Mouse (Mus musculus): ENCODE data around the gene Tdp1. TPM values are rescaled to one million over a fixed set of nuclear protein-coding genes. Genes with fewer than 3 reads are reported as not detected.

Tdp1 gene
- total and polyA plus RNA-seq, 3 experiments: 7.3 to 9.6 (median 7.9) TPM

DNA sequence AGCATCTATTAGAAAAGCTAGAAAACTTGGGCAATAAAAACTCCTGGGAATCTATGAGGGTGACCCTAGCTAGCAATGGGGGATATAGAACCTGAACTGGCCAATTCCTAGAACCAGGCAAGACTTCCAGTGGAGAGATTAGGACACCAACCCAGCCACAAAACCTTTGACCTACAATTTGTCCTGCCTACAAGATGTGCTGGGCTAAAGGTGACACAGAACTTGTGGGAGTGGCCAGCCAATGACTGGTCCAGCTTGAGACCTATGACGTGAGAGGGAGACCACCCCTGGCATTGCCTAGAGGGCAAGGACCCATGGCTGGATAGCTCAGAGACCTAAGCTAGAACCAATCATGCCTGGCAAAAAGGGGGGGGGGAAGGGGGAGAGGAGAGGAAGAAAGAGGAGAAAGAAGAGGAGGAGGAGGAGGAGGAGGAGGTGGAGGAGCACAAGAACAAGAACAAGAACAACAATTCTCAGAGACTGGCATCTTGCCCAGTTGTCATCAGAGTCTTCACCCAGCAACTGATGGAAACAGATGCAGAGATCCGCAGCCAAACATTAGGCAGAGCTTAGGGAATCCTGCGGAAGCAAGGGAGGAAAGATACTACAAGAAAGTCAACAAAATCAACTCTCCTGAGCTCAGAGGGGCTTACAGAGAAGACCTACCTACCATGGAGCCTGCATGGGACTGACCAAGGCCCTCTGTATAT, 24.8 kb upstream of the Tdp1 start:
- Histone ChIP-seq H3K9ac (ENCODE audit: low read depth, low read length) (no peak overlapping the region), H3K79me2 (replicated peaks; ENCODE audit: control insufficient read depth, insufficient read depth, low read length) (no peaks in the 10 kb centered on the region), H3K4me1 (ENCODE audit: control insufficient read depth, insufficient read depth, low read length) (no peaks in the 10 kb centered on the region), H3K4me3 (no peak overlapping the region), H3K36me3 (ENCODE audit: control insufficient read depth, insufficient read depth, low read length) (no peaks in the 10 kb centered on the region), H3K27ac (no peak overlapping the region), H3K27me3 (ENCODE audit: control insufficient read depth, insufficient read depth, low read length) (no peaks in the 10 kb centered on the region)
- TF ChIP-seq POLR2A (IDR thresholded peaks at IDR 0.05; ENCODE audit: insufficient read depth, low read depth, low read length): no peak
- no peak for TF ChIP-seq CTCF (IDR thresholded peaks at IDR 0.05)
- no peak for TF ChIP-seq EP300 (IDR thresholded peaks at IDR 0.05; ENCODE audit: insufficient read depth, low read depth, low read length)
- WGBS: 75% methylated on average over 3 of the region's 3 CpGs
- intact Hi-C loops (cut with DNase I): loop anchor here (2.0 kb wide), 1 partner anchor 763 kb away; no protein-coding TSS in a partner anchor
- DNase-seq: no peak

DNA sequence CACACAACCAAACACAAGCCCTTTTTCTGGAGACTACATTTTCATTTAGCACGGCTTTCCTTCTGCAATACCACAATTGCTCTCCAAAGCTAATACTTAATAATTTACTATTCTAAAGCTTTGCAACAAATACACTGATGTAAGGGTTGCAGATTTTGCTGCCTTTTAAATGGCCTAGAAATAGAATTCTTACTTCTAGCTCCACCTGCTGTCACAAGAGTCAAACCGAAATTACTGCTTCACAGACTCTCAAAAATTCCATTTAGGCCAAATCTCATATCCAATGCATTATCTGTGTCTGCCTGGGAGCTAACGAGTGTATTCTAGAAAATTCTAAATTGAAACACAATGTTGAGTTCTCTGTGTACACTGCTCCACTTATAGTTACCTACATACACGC, 23.3 kb upstream of the Tdp1 start:
- 66% methylated on average over 4 of the region's 4 CpGs for WGBS
- Histone ChIP-seq H3K4me1 (ENCODE audit: control insufficient read depth, insufficient read depth, low read length) (no peaks in the 10 kb centered on the region), H3K4me3 (no peak overlapping the region), H3K27ac (no peak overlapping the region), H3K9ac (ENCODE audit: low read depth, low read length) (no peak overlapping the region), H3K36me3 (ENCODE audit: control insufficient read depth, insufficient read depth, low read length) (no peaks in the 10 kb centered on the region), H3K79me2 (replicated peaks; ENCODE audit: control insufficient read depth, insufficient read depth, low read length) (no peaks in the 10 kb centered on the region), H3K27me3 (ENCODE audit: control insufficient read depth, insufficient read depth, low read length) (no peaks in the 10 kb centered on the region)
- intact Hi-C loops (cut with DNase I): loop anchor here (2.0 kb wide), 1 partner anchor 764 kb away; no protein-coding TSS in a partner anchor
- DNase-seq: no peak
- TF ChIP-seq EP300 (IDR thresholded peaks at IDR 0.05; ENCODE audit: insufficient read depth, low read depth, low read length) (no peak), POLR2A (IDR thresholded peaks at IDR 0.05; ENCODE audit: insufficient read depth, low read depth, low read length) (no peak), CTCF (IDR thresholded peaks at IDR 0.05) (peak; percentile 68)

DNA sequence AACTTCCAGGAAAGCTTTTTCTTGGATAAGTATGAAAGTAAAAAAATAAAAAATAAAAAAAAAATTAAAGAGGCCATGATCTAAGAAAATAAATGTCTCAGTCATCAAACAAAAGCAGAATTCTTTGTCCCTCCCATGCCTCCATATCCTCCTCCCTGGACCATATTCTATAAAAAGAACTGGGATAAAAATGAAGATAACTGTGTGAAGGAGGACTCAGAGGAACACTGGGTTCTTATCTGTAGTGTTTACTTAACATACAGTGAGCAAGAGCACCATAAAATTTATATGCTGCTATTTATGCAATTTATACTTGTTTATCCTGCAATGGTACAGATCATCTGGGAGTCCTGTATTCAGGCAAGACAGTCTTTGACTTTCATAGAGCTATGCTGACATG, 19.7 kb upstream of the Tdp1 start:
- H3K9ac ChIP-seq (ENCODE audit: low read depth, low read length): no peak overlapping the region
- TF ChIP-seq CTCF (IDR thresholded peaks at IDR 0.05): no peak
- TF ChIP-seq EP300 (IDR thresholded peaks at IDR 0.05; ENCODE audit: insufficient read depth, low read depth, low read length): no peak
- TF ChIP-seq POLR2A (IDR thresholded peaks at IDR 0.05; ENCODE audit: insufficient read depth, low read depth, low read length): no peak
- H3K36me3 ChIP-seq (ENCODE audit: control insufficient read depth, insufficient read depth, low read length): no peaks in the 10 kb centered on the region
- intact Hi-C loops (cut with DNase I): no loop called here
- H3K79me2 ChIP-seq (replicated peaks; ENCODE audit: control insufficient read depth, insufficient read depth, low read length): no peaks in the 10 kb centered on the region
- H3K27ac ChIP-seq: no peak overlapping the region
- no peak overlapping the region for H3K4me3 ChIP-seq
- H3K4me1 ChIP-seq (ENCODE audit: control insufficient read depth, insufficient read depth, low read length): no peaks in the 10 kb centered on the region
- DNase-seq: no peak
- no peaks in the 10 kb centered on the region for H3K27me3 ChIP-seq (ENCODE audit: control insufficient read depth, insufficient read depth, low read length)

DNA sequence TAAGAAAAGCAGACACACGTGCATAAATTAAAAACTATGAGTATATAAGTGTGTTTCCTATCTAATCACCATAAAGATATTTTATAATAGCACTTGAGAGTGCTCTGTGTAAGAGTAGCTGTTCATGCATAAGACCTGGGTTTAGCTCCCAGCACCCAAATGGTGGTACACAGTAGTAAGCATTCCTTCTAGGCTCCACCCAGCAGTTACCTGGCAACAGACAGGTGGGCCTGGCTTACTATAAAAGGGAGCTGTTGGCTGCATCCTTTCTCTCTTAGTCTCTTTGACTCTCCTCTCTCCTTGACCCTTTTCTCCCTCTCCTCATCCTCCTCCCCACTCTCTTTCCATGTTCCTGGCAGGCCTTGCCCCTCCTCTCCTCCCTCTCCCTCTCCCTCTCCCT, 15.5 kb upstream of the Tdp1 start:
- 93% methylated on average over 1 of the region's 1 CpGs for whole genome bisulfite sequencing
- Histone ChIP-seq H3K27ac (no peak overlapping the region), H3K4me3 (no peak overlapping the region), H3K36me3 (ENCODE audit: control insufficient read depth, insufficient read depth, low read length) (no peaks in the 10 kb centered on the region), H3K27me3 (ENCODE audit: control insufficient read depth, insufficient read depth, low read length) (no peaks in the 10 kb centered on the region), H3K9ac (ENCODE audit: low read depth, low read length) (no peak overlapping the region), H3K4me1 (ENCODE audit: control insufficient read depth, insufficient read depth, low read length) (no peaks in the 10 kb centered on the region), H3K79me2 (replicated peaks; ENCODE audit: control insufficient read depth, insufficient read depth, low read length) (no peaks in the 10 kb centered on the region)
- TF ChIP-seq CTCF (IDR thresholded peaks at IDR 0.05): no peak
- no peak for TF ChIP-seq EP300 (IDR thresholded peaks at IDR 0.05; ENCODE audit: insufficient read depth, low read depth, low read length)
- no peak for TF ChIP-seq POLR2A (IDR thresholded peaks at IDR 0.05; ENCODE audit: insufficient read depth, low read depth, low read length)
- DNase-seq: no peak
- intact Hi-C loops (cut with DNase I): no loop called here

DNA sequence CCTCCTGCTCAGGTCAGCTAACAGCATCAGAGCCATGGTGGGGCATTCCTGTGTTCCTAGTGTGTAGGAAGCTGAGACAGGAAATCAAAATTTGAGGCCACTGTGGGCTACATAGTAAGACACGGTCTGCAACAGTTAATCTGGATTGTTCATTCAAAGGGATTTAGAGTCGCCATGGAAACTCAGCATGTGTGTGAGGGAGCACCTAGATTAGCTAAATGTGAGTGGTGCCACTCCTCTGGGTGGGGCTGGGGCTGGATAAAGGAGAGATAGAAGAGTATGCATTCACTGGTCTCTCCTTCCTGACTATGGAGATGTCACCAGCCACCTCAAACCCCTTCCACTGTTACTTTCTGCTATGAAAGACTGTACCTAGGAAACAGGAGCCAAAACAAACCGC, 10.9 kb upstream of the Tdp1 start:
- WGBS: 64% methylated on average over 3 of the region's 3 CpGs
- no peak overlapping the region for H3K9ac ChIP-seq (ENCODE audit: low read depth, low read length)
- no peaks in the 10 kb centered on the region for H3K27me3 ChIP-seq (ENCODE audit: control insufficient read depth, insufficient read depth, low read length)
- no peaks in the 10 kb centered on the region for H3K4me1 ChIP-seq (ENCODE audit: control insufficient read depth, insufficient read depth, low read length)
- intact Hi-C loops (cut with DNase I): no loop called here
- H3K36me3 ChIP-seq (ENCODE audit: control insufficient read depth, insufficient read depth, low read length): no peaks in the 10 kb centered on the region
- H3K4me3 ChIP-seq: no peak overlapping the region
- no peak overlapping the region for H3K27ac ChIP-seq
- DNase-seq: no peak
- no peaks in the 10 kb centered on the region for H3K79me2 ChIP-seq (replicated peaks; ENCODE audit: control insufficient read depth, insufficient read depth, low read length)
- no peak for TF ChIP-seq CTCF (IDR thresholded peaks at IDR 0.05)
- TF ChIP-seq POLR2A (IDR thresholded peaks at IDR 0.05; ENCODE audit: insufficient read depth, low read depth, low read length): no peak
- no peak for TF ChIP-seq EP300 (IDR thresholded peaks at IDR 0.05; ENCODE audit: insufficient read depth, low read depth, low read length)

DNA sequence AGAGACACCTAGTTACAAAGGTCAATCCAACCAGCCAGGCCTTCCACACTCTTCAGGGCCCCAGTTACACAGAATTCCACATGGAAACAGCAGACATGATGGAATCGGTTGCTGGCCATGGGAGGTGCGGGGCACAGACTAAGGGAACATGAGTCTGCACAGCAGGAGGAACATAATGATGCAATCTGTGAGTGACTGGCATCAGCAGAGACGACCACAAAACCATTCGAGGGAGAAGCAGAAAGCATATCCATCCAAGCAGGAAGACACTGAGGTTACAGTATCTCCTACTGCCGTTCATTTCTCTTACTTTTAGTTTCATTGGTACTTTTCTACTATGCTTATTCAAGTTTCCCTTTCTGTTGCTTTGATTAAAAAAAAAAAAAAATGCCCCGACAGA, 9.7 kb upstream of the Tdp1 start:
- no peaks in the 10 kb centered on the region for H3K27me3 ChIP-seq (ENCODE audit: control insufficient read depth, insufficient read depth, low read length)
- 76% methylated on average over 6 of the region's 6 CpGs for WGBS
- H3K9ac ChIP-seq (ENCODE audit: low read depth, low read length): no peak overlapping the region

More for the DNA sequence above, 9.7 kb upstream of the Tdp1 start:
- Histone ChIP-seq H3K36me3 (ENCODE audit: control insufficient read depth, insufficient read depth, low read length) (no peaks in the 10 kb centered on the region), H3K4me1 (ENCODE audit: control insufficient read depth, insufficient read depth, low read length) (no peaks in the 10 kb centered on the region), H3K79me2 (replicated peaks; ENCODE audit: control insufficient read depth, insufficient read depth, low read length) (no peaks in the 10 kb centered on the region), H3K27ac (no peak overlapping the region), H3K4me3 (no peak overlapping the region)
- no peak for TF ChIP-seq POLR2A (IDR thresholded peaks at IDR 0.05; ENCODE audit: insufficient read depth, low read depth, low read length)
- TF ChIP-seq EP300 (IDR thresholded peaks at IDR 0.05; ENCODE audit: insufficient read depth, low read depth, low read length): no peak
- TF ChIP-seq CTCF (IDR thresholded peaks at IDR 0.05): no peak
- intact Hi-C loops (cut with DNase I): no loop called here
- no peak for DNase-seq
